Mouse (Mus musculus): ENCODE results near the gene Ecd.

DNA sequence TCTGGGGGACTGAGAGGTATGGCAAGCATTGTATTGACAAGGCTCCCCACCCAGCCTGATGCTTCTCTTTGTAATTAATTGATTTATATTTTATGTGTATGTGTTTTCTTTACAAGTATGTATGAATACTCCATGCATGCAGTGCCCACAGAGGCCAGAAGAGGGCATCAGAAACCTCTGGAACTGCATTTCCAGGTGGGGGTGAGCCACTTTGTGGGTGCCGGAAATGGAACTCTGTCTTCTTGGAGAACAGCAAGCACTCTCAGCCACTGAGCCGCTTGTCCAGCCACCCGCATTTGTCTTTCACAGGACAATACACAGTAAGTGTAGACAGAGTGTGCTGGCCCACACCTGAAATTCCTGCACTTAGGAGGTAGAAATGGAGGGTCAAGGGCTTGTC, 28.5 kb downstream of the Ecd start:
- peak; percentile 48; the same call in 1 of the 2 replicates for TF ChIP-seq CTCF (IDR thresholded peaks at IDR 0.05; ENCODE audit: low read depth, low read length)
- TF ChIP-seq TAL1 (conservative IDR thresholded peaks at IDR 0.05; ENCODE audit: low read depth, low read length) = no peak
- TF ChIP-seq GATA2 (IDR thresholded peaks at IDR 0.05; ENCODE audit: borderline replicate concordance, low read depth, low read length) = no peak
- TF ChIP-seq GATA1 (IDR thresholded peaks at IDR 0.05; ENCODE audit: borderline replicate concordance, low read length) = no peak

Data from G1E (cell line).